Mouse (Mus musculus) monocyte, adult 2 months (primary cell): ENCODE data around the gene Tbcel.

ENCODE experiments used
- DNase-seq, 2 experiments: peaks; one replicate each; pipeline ENCODE4 v3.0.0; 2022; ENCODE audit warnings: low spot score in 2 of 2, low read depth in 1 of 2

Gene Tbcel

DNA sequence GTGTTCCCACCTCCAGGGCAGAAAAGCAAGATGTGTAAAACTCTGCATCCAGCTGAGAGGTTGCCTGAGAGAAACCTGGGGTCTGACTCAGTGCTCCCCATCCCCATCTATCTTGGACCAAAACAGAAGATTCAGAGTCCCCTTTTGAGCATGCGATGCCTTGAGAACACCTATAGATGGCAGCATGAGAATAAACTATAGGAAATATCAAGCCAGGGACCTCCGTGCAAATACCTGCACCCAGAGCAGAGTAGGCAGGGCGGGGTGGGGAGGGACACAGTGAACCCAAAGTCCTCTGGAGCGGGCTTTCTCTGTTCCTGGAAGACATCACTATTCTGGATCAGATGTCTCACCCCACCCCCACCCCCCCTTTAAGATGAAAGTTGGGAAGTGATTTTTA lies 119.1 kb downstream of the Tbcel start:
- DNase-seq = no peak

DNA sequence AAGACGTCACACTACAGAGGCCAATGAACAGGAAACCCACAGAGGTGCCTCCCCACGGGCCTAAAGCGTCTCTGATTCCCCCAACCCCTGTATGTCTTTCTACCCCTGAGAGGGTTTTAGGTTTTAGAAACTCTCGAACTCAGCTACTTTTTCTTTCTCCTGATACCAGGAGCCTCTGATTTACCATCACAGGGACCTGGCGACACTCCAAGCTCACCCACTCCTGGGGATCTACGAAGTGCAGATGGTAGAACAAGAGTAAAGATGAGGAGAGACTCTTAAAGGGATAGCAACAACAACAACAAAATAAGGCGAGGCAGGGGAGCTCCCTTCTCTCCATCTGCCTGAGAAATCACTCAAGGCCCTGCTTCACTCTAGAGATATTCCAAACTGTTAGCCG lies 120.6 kb downstream of the Tbcel start:
- DNase-seq = no peak

DNA sequence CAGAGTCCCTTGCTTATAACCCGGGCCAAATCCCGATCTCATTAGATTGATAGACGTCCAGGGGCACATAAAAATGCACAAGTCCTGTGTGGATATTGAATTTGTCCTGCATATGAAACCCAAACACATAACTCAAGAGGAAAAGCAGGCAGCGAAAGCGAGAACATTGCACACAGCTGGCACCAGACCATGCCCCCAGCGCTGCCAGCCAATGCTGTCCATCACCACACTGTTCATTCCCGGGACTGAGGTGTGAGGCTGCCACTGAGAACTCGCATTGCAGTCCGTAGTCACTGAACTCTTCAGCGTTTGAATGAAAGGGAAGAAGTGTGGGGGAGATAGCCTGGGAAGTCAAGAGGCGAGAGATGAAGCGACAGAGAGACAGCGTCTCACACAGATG lies 122.0 kb downstream of the Tbcel start:
- no peak for DNase-seq

DNA sequence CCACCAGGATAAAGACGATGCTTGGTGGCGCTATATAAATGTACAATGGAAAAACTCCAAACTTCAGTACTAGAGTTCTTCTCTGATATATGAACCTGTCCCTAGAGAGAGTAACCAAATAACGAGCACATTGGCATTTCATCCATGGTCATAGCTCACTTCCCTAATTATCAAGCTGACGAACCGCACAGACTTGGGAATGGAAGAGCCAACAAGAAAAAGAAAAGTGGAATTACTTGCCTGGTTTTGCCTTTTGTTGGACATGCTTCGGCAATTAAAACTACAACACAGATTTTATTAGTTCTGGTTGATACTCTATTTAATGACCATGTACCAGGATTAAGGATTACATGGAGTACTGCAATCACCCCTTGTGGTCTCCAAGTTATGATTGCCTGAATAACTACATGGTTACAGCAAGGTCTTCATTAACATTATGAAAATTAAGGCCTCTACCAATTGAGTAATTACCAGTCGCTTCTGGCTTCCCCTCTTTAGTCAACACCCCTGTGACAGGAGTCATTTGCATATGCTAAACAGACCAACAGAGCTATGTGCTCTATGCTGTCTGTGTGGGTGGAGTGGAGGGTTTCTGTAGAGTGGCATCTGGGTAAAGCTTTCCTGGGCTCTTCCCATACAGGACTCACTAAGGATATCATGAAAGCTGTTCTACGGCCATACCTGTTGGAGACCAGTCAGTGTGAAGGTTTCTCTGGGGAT lies 124.8 kb downstream of the Tbcel start:
- no peak for DNase-seq

DNA sequence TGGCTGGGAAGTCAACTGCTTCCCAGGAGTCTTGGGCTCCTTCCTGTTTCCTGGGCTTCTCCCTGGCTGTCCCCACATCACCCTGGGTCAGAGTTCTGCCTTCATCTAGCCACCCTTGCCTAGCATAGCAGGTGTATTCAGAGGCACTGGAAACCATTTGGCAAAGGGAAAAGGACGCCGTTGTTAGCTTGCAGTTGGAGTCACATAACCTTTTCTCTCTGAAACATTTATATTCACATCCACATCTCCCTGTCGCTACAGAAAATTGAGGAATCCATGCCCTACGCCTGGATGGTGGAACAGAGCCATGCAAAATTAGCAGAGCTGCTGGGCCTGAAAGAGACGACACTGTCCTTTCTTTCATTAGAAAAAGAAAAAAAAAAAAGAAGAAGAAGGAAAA lies 125.5 kb downstream of the Tbcel start:
- DNase-seq = no peak

DNA sequence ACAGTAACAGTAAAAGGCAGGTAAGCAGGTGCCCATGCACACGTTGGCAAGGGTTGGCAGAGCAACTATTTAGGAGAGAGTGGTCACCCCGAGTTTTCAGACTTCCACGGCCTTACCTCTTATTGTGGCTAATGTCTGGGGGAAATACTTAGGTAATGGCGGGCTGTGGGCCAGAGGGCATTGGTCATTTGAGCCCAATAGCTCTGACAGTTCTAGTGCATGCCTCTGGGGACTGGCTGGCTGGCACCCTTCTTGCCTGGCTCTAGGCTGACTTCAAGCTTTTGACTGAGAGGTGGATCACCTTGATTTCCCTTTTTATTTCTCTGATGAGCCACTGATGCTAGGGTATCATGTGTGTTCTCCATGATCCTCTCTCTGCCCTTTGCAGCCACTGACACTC lies 129.5 kb downstream of the Tbcel start:
- no peak for DNase-seq

DNA sequence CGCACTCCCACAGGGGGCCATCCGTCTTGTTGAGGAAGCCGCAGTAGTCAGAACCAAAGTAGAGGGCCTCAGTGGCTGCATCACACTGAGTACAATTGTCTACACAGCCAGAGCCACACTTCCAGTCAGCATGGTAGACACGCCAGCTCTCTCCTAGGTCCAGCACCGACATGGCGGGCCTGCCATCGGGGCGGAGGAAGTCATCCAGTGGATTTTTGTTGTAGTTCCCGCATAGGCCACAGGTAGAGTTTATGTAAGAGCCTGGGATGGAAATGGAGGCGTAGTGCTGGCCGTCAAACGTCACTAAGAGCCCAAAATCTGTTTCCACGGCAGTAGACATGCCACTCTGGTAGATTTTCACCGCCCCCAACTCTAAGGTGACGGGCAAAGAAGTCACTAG lies 130.0 kb downstream of the Tbcel start:
- DNase-seq = no peak

DNA sequence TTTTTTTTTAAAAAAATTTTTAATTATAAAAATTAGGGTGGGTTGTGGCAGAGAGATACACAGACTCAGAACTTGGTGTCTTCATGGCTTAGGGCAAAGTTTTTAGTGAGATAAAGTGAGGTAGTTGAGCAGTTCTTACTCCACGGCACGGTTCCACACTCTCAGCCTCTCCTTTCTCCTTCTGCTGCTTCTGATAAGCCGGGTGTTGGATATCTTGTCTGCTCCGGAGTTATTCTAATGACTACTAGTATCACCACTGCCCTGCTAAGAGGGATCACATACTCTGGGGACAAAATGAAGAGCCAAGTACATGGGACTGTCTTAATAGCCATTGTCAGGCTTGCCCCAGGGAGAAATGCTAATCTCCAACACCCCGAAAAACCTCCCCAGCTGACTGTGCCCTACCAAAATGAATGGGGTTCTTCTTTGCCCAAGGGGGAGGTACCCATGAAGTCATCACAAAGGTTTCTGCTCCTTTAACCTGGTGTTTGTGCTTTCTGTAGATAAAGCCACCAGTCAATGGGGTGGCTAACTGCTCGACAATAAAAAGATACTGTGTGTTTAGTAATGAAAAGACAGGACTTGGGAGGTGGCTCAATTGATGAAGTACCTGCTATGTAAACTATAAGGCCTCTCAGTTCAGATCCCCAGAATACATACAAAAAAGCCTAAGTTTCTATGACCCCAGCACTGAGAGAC lies 135.8 kb downstream of the Tbcel start:
- no peak for DNase-seq
